Comparison of ENCODE assay signal across 27 mouse cellular contexts in genomic region chr2:174103527-174103926, GRCm38 (mm10).
"Had no signal": no experiment of that assay in that cellular context is flagged by ENCODE, and none has a peak within 500 bp of the region (broad histone marks: within the 10 kb centered on the region; RNA-seq: fewer than 3 reads in every experiment).

No protein-coding gene starts in this region.

- DNase-seq: gastrocnemius, postnatal 14 days; gastrocnemius, postnatal 36 days; heart, adult 11 months; heart, adult 2 months; heart, postnatal 14 days; heart, postnatal 36 days; kidney, adult 18-20 months; kidney, adult 8-10 months; kidney, postnatal 10 days; kidney, postnatal 25 days; kidney, postnatal 4 days; liver; liver, embryonic 13.5 days had no signal

- H3K27me3 ChIP-seq: heart, embryonic 13.5 days; heart, embryonic 15.5 days; intestine, embryonic 15.5 days; limb, embryonic 12.5 days; liver, embryonic 13.5 days had no signal

- H3K9ac ChIP-seq: heart, embryonic 13.5 days; heart, embryonic 15.5 days; hindbrain, embryonic 14.5 days; intestine, embryonic 15.5 days; kidney, embryonic 15.5 days; limb, embryonic 12.5 days; liver, embryonic 13.5 days had no signal

- H3K4me2 ChIP-seq: heart, embryonic 11.5 days; heart, embryonic 13.5 days; heart, embryonic 15.5 days; hindbrain, embryonic 14.5 days; intestine, embryonic 15.5 days; kidney, embryonic 15.5 days; limb, embryonic 12.5 days; liver, embryonic 11.5 days; liver, embryonic 13.5 days had no signal

- H3K4me3 ChIP-seq: heart, adult 2 months; heart, embryonic 13.5 days; heart, embryonic 15.5 days; intestine, embryonic 15.5 days; kidney, embryonic 15.5 days; layer of hippocampus, adult 2 months; left cerebral cortex, adult 2 months; limb, embryonic 10.5 days; limb, embryonic 12.5 days; liver, embryonic 13.5 days had no signal

- H3K9me3 ChIP-seq: heart, embryonic 13.5 days; heart, embryonic 15.5 days; intestine, embryonic 15.5 days; kidney, embryonic 15.5 days; limb, embryonic 10.5 days; limb, embryonic 12.5 days; liver, embryonic 13.5 days had no signal

- H3K36me3 ChIP-seq: intestine, embryonic 15.5 days had no signal

- ATAC-seq: hindbrain, embryonic 16.5 days; inflammation-experienced regulatory T-cells, adult 6 months; intestine, embryonic 15.5 days; intestine, postnatal 0 days had no signal

- H3K4me1 ChIP-seq: heart, embryonic 13.5 days; heart, embryonic 15.5 days; intestine, embryonic 15.5 days; liver, embryonic 13.5 days had no signal

- H3K27ac ChIP-seq: heart, adult 2 months; heart, embryonic 13.5 days; heart, embryonic 15.5 days; hindbrain, embryonic 14.5 days; intestine, embryonic 15.5 days; layer of hippocampus, adult 2 months; left cerebral cortex, adult 2 months; limb, embryonic 10.5 days; limb, embryonic 12.5 days; liver, embryonic 13.5 days had no signal
